Mouse (Mus musculus) ovary, adult 18-20 months (tissue): Measurements from ENCODE around the gene Fam155a.

ENCODE experiments used
- DNase-seq: peaks from one replicate; pipeline ENCODE4 v3.0.0; 2022; ENCODE audit warnings: low spot score, mixed read lengths

The Fam155a gene

DNA sequence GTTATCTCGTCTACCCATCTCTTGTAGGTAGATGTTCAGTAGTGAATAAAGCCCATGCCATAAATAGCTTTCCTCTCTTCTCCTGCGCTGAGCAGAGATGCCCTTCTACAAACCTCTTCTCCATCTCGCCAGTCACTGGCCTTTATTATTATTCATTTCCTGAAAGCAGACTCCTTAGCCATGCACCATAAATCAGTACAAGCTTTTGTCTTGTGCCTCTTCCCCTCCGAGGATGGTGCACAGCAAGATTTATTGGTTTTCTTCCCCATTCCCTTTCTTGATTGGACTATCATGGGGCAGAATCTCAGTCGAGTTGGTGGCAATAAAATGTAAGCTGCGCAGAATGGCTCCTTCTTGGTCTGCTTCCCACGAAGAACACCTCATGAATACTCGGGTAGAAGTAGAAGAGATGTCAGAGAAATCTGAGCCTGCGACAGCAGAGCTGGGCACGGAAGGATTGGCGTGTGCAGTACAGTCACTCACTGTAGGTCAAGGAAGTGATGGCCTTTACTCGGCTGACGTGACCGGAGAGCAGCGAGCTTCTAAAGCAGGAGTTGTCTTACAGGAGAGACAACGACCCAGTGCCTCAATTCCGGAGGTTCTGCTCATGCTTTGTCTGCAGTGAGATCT, 590.2 kb downstream of the Fam155a start:
- DNase-seq, result no peak

DNA sequence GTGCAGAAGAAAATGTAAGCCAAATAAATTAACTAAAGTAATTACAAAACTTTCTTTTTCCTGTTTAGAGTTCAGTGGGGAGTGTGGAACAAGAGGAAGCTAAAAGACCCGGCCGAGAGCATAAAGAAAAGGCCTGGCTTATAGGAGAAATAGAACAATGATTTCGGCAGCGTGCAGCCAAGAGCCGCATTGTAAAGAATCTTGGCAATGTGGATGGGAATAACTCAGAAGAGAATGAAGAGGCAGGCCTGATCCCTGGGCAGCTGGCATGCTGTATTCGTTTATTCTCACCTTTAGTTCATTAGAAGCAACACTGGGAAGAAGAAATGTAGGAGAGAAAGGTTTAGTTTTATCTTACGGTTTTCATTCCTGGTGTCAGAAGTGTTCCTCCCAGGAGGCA, 594.0 kb downstream of the Fam155a start:
- no peak for DNase-seq

DNA sequence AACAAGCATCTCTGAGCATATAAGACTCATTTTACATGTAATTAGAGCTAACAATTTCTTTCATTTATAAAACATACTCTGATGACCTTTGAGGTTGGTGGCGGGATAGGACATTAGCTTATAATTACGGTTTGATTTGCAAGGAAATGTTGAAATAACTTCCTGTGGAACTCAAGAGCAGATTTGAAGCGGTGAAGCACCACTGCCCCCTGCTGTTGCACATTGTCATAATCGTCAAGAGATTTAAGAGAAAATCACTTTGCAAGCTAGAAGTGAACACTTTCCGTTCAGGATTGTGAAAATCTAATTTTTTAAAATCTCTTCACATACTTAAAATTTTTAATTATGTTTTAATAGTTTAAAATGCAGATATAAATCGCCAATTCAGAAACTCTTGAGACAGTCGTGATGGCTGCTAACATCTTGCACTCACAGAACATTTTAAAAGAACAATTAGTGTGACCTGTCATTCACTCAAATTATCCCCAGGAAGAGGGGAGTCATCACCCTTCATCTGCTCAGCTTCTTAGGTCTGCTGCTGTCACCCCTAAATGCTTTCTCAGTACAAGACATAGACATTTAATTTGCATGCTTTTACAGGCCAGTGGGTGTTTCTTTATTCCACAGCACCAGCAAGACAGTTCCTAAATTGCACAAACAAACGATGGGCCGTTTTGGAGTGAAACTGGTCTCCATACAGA, 595.9 kb downstream of the Fam155a start:
- no peak for DNase-seq

DNA sequence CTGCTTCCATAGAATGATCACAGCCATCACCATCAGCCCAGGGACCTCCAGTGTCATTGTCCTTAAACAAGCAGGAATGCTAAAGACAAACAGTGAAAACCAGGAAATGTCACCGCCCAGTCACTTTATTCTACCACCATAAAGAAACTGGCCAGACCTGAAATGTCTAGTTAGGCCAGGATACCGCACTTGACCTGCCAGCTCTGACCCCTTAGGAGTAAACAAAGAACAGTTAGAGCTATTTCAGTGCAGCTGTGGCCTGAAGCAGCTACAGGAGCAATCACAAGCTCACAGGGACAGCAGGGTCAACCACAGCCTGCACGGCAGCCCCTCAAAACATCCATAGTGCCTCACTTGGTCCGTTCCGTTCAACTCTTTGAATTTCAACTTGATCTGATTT, 599.1 kb downstream of the Fam155a start:
- no peak for DNase-seq

DNA sequence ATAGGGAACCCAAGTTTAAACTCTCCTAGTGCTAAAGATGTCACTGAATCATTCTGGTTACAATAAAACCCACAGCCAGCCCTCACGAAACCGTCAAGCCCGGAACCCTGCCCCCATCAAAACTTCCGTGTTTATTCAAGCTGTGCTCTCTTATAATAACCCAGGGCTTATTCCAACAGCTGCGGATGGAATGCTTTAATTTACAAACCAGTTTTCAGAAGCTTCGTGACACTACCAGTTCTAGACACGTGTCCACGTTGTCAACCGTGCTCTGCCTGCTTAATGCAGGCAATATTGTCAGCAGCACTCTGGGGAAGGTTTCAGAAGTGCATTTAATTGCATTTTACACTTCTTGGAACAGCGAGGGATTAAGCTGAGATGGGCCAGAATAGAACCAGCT, 603.0 kb downstream of the Fam155a start:
- DNase-seq, result no peak

DNA sequence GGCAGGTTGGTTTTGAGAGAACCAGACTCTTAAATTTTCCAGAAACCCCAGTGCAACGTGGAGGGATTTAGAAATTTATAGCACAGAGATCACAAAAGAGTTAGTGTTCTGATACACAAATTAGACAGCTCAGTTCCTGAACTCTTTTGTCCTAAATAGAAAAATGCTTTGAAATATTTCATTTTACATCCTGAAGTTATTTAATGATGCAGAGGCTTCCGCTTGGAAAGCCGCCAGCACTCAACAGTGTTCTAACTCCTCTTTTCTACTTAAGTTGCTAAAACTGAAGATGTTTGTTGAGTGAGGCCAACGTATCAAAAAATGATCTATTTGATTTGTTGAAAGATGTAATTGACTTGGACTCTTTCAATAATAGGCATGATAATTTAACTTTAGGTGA, 609.4 kb downstream of the Fam155a start:
- DNase-seq, result no peak

DNA sequence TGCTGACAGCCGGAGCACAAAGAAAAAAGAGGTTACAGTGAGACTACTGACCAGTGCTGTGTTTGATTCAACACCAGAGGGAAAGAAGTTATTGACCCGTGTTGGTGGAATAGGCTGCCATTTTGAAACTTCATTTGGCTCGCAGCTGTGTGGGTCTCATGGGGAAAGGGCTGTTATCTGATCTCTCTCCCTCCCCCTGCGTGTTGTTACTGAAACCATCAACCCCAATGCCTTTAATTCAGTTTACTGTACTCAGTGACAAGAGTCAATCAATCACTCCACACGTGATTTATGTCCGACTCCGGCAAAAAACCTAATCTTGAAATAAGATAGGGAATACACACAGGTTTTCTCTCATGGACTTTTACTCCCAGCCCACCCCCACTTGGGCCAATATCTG, 611.6 kb downstream of the Fam155a start:
- no peak for DNase-seq

DNA sequence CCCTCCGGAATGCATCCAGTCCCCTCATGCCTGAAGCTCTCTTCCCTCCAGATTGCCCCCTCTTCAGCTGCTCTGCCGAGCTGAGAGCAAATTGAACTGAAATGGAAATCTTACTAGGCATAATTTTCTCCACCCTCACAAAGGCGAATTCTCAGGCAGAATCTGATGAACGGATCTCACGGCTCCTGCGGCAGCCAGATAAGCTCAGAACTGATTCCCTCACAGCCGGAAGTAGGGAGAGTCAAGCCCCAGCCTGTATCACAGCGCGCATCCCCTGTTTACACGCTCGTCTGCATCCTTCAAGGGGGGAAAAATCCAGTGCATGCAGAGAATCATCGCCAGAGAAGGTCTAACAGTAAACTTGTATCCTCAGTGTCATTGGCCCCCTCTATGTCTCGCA, 612.3 kb downstream of the Fam155a start:
- DNase-seq, result no peak

DNA sequence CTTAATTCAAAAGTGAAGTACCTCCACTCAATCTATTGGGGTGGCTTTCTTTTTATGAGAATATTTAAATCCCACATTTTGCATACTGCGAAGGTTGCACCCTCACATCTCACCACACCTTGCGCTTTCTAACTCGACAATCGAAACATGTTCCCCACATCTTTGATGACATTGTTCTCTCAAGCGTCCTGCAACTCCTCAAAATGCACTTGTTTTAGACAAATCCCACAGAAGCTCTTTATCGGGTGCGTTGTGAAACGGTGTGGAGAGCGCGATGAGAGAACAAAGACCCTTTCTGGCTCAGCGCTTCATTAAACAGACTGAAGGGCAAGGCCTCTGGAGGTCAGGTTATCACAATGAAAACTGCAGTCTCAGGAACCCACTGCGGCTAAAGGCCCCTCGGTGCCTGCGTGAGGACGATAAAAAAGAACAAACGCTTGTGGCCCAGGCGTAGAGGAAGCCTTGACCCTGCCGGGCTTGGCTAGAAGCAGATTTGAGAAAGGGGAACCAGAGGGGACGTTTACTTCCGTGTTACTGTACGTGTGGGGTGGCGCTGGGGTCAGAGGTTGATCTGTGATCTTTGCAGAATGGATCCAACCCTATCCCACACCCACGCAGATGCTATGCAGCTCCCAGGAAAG, 613.7 kb downstream of the Fam155a start:
- DNase-seq, result no peak
